Mouse (Mus musculus) embryonic facial prominence, embryonic 13.5 days (tissue): ENCODE measurements around the gene Olfr520. TPM values are rescaled to one million over a fixed set of nuclear protein-coding genes. Genes with fewer than 3 reads are reported as not detected.
A peak's percentile ranks its signal among the peaks of the same experiment; 100 is the strongest.
"Not testable (repeated sequence)": the region's sequence is repeated elsewhere in the genome, so short reads cannot be mapped to it uniquely, and the experiment has no call there.

Source experiments
- ATAC-seq: fragments of 200-750 bp; cut with Nextera tagmentation; 2 replicates; pipeline ENCODE4 v1.8.0; 2017; ENCODE audit warnings: low read depth; ENCODE audit not compliant: insufficient number of reproducible peaks, insufficient read depth, low FRiP score, low TSS enrichment
- H3K27ac ChIP-seq: fragments of 300-500 bp; sonication (generic); 2 replicates; pipeline ENCODE4 v1.5.1; 2015; ENCODE audit warnings: moderate library complexity, mild to moderate bottlenecking, inconsistent platforms
- H3K27me3 ChIP-seq: fragments of 300-500 bp; sonication (generic); 2 replicates; pipeline ENCODE4 v1.6.1; 2015; ENCODE audit warnings: mild to moderate bottlenecking, inconsistent platforms
- H3K36me3 ChIP-seq: fragments of 300-500 bp; sonication (generic); 2 replicates; pipeline ENCODE4 v1.6.1; 2015; ENCODE audit warnings: mild to moderate bottlenecking, inconsistent platforms
- H3K4me1 ChIP-seq: fragments of 300-500 bp; sonication (generic); 2 replicates; pipeline ENCODE4 v1.6.1; 2015; ENCODE audit warnings: inconsistent platforms
- H3K4me2 ChIP-seq: fragments of 300-500 bp; sonication (generic); 2 replicates; pipeline ENCODE4 v1.6.1; 2015; ENCODE audit warnings: moderate library complexity, mild to moderate bottlenecking, inconsistent platforms
- H3K4me3 ChIP-seq: fragments of 300-500 bp; sonication (generic); 2 replicates; pipeline ENCODE4 v1.5.1; 2015; ENCODE audit warnings: mild to moderate bottlenecking, inconsistent platforms
- H3K9ac ChIP-seq: fragments of 300-500 bp; sonication (generic); 2 replicates; pipeline ENCODE4 v1.6.1; 2015; ENCODE audit warnings: mild to moderate bottlenecking, inconsistent platforms
- H3K9me3 ChIP-seq: fragments of 300-500 bp; sonication (generic); 2 replicates; pipeline ENCODE4 v1.6.1; 2016; ENCODE audit warnings: inconsistent platforms
- WGBS: fragments of 180-500 bp; shearing (Covaris S2); methylation state at CpG from one replicate; pipeline ENCODE4 v1.1.7; 2015; ENCODE audit warnings: mixed read lengths; 5-methylcytosine and 5-hydroxymethylcytosine counted together
- polyA plus RNA-seq: library from polyadenylated mRNA; unstranded; fragments of >200 nt; fragmentation: Nextera tagmentation; extraction: Ambion mirVana; gene quantifications from 2 replicates; pipeline ENCODE4 v1.2.1, GENCODE M21; 2015

Gene Olfr520
- not detected in 2 replicates for polyA plus RNA-seq

DNA sequence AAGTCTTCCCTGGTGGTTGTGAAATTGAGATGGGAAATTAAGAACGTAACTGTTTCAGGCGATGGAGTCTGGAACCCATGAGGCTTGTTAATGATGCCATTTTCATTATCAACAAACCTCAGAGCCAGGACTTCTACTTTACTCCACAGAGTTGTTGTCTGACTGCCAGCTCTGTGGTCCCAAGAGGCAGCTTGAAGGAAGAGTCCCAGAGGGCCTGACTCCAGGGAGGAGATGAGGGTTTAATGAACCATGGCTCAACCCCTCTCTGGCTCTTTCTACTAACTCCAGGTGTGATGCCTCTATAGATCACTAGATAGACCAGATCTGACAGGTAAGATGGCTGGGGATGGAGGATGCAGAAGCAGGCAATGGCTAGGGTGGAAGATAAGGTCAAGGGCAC lies at the start of gene Olfr520:
Olfr520 (plus strand) TSS at position 301 of the 400 bp plus-strand sequence.
- Histone ChIP-seq H3K4me1 (no peaks in the 10 kb centered on the region), H3K4me3 (no peak within 1 kb of the TSS), H3K9me3 (no peaks in the 10 kb centered on the region), H3K4me2 (no peak within 1 kb of the TSS), H3K36me3 (no peaks in the 10 kb centered on the region), H3K9ac (no peak within 1 kb of the TSS), H3K27ac (no peak within 1 kb of the TSS), H3K27me3 (no peaks in the 10 kb centered on the region)
- no peak for ATAC-seq
- 87% methylated on average over 2 of the region's 2 CpGs for WGBS

DNA sequence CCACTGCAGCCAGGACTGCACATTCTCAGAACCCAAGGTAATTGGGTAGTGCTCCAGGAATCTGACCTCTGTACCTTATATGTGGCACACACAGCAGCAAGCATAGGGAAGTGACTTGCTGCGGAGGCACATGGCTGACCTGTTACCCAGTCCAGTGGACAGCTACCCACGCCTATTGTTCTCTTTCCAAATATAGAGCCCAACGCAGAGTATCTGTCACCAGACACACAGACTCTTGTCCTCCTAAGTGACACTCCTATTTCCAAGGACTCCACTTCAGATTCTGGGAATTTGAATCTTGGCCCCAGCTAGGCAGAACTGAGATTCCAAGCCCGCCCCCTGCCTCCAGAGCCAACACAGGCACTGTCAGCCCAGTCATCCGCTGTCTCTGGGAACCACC lies 49.3 kb upstream of the Olfr520 start:
- Histone ChIP-seq H3K36me3 (no peaks in the 10 kb centered on the region), H3K27ac (no peak overlapping the region), H3K9me3 (no peaks in the 10 kb centered on the region), H3K4me2 (no peak overlapping the region), H3K27me3 (no peaks in the 10 kb centered on the region), H3K4me3 (no peak overlapping the region), H3K4me1 (no peaks in the 10 kb centered on the region), H3K9ac (no peak overlapping the region)
- ATAC-seq: no peak
- WGBS: 72% methylated on average over 5 of the region's 5 CpGs

- Histone ChIP-seq H3K36me3 (no peaks in the 10 kb centered on the region), H3K9ac (no peak overlapping the region), H3K4me2 (no peak overlapping the region), H3K4me1 (no peaks in the 10 kb centered on the region), H3K27me3 (no peaks in the 10 kb centered on the region), H3K9me3 (no peaks in the 10 kb centered on the region), H3K4me3 (no peak overlapping the region), H3K27ac (no peak overlapping the region)
- ATAC-seq: no peak
- 40% methylated on average over 4 of the region's 4 CpGs for WGBS
These were observed 46.0 kb upstream of the Olfr520 start for GRCm38 (mm10) chr7:99684086-99684485.

- Histone ChIP-seq H3K4me3 (no peak overlapping the region), H3K36me3 (no peaks in the 10 kb centered on the region), H3K4me1 (no peaks in the 10 kb centered on the region), H3K27me3 (no peaks in the 10 kb centered on the region), H3K9me3 (no peaks in the 10 kb centered on the region), H3K9ac (no peak overlapping the region), H3K4me2 (no peak overlapping the region), H3K27ac (no peak overlapping the region)
- no peak for ATAC-seq
- 74% methylated on average over 7 of the region's 7 CpGs for WGBS
These were observed 39.3 kb upstream of the Olfr520 start for GRCm38 (mm10) chr7:99690819-99691218.

DNA sequence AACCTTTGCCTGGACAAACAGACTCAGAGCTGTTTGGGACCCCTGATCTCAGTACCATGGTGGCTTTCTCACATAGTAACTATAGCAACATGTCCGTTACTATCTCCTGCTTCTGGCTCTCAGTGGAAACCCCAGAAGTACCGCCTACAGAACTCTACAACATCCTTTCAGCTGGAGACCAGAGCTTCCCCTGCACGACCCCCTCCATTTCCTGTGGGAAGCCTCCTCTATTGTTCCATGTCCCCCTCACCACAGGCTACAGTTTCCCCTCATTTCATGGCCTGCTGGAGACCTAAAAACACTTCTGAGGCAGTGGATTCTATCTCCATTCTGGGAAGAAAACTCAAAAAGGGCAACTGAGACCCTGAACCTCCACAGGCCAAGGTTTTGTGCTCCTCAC lies 37.7 kb upstream of the Olfr520 start:
- no peak for ATAC-seq
- Histone ChIP-seq H3K4me2 (no peak overlapping the region), H3K27me3 (no peaks in the 10 kb centered on the region), H3K36me3 (no peaks in the 10 kb centered on the region), H3K4me1 (no peaks in the 10 kb centered on the region), H3K4me3 (no peak overlapping the region), H3K27ac (no peak overlapping the region), H3K9ac (no peak overlapping the region), H3K9me3 (no peaks in the 10 kb centered on the region)
- WGBS: 31% methylated on average over 3 of the region's 3 CpGs

GRCm38 (mm10) chr7:99693387-99693786 lies 36.7 kb upstream of the Olfr520 start:
- no peaks in the 10 kb centered on the region for H3K27me3 ChIP-seq
- H3K36me3 ChIP-seq: no peaks in the 10 kb centered on the region
- H3K4me2 ChIP-seq: no peak overlapping the region
- WGBS: 92% methylated on average over 3 of the region's 3 CpGs
- ATAC-seq: no peak
- no peaks in the 10 kb centered on the region for H3K9me3 ChIP-seq
- H3K4me1 ChIP-seq: no peaks in the 10 kb centered on the region
- H3K4me3 ChIP-seq: no peak overlapping the region
- no peak overlapping the region for H3K27ac ChIP-seq
- no peak overlapping the region for H3K9ac ChIP-seq

GRCm38 (mm10) chr7:99693976-99694375 lies 36.1 kb upstream of the Olfr520 start:
- ATAC-seq: no peak
- Histone ChIP-seq H3K9ac (no peak overlapping the region), H3K4me1 (0 out of 2 replicates have a peak, but pooled peaks cover under 1% of the 10 kb centered on the region), H3K27me3 (no peaks in the 10 kb centered on the region), H3K9me3 (no peaks in the 10 kb centered on the region), H3K36me3 (no peaks in the 10 kb centered on the region), H3K27ac (no peak overlapping the region), H3K4me2 (no peak overlapping the region), H3K4me3 (no peak overlapping the region)
- WGBS: 87% methylated on average over 3 of the region's 3 CpGs

DNA sequence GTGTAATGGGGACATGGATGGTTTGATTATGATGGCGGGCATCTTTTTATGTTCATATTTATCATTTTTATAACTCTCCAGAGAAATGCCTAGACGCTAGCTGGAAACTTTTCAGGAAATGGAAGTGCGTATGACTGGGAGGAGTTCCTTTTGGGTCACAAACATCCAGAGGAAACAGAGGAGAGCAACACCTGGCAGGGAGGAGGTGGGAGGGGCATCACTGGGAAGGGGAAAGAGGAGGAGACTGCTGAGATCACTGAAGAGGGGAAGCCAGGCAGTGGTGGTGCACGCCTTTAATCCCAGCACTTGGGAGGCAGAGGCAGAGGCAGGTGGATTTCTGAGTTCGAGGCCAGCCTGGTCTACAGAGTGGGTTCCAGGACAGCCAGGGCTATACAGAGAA lies 35.6 kb upstream of the Olfr520 start:
- 80% methylated on average over 5 of the region's 5 CpGs for WGBS
- not testable (repeated sequence) for H3K4me2 ChIP-seq, ATAC-seq, H3K9me3 ChIP-seq, H3K4me3 ChIP-seq, H3K9ac ChIP-seq, H3K27me3 ChIP-seq, H3K27ac ChIP-seq, H3K4me1 ChIP-seq, H3K36me3 ChIP-seq

DNA sequence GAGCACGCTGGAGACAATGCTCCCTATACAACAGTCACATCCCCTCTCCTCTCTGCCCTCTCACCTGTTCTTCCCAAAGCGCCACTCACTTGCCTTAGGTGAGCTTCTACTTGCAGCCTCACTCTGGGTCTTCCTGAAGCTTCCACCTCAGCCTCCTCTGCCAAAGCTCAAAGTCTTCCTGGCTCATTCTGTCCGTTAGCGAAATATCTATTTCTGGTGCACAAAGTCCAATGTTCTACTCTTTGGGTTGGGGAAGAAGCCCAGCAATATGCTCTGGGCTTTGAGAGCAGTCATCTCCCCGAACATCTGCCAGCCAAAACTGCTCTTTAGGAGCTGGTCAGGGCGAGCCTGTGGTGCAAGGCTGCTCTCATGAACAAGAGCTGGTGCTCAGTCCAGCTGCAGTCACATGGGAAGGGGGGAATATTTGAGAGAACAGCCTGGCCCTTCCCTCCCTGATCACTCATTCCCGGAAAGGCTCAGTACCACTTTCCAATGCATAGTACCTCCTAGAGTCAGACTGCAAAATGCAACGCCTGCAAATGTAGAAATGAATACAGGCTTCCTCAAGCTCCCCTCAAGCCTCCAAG lies 34.5 kb upstream of the Olfr520 start:
- no peaks in the 10 kb centered on the region for H3K9me3 ChIP-seq
- H3K36me3 ChIP-seq: no peaks in the 10 kb centered on the region
- 81% methylated on average over 8 of the region's 8 CpGs for WGBS
- ATAC-seq: no peak
- no peak overlapping the region for H3K4me2 ChIP-seq
- H3K27ac ChIP-seq: no peak overlapping the region
- H3K4me1 ChIP-seq: peaks cover 8% of the 10 kb centered on the region; the same call in 1 of the 2 replicates
- no peaks in the 10 kb centered on the region for H3K27me3 ChIP-seq
- no peak overlapping the region for H3K4me3 ChIP-seq
- no peak overlapping the region for H3K9ac ChIP-seq

DNA sequence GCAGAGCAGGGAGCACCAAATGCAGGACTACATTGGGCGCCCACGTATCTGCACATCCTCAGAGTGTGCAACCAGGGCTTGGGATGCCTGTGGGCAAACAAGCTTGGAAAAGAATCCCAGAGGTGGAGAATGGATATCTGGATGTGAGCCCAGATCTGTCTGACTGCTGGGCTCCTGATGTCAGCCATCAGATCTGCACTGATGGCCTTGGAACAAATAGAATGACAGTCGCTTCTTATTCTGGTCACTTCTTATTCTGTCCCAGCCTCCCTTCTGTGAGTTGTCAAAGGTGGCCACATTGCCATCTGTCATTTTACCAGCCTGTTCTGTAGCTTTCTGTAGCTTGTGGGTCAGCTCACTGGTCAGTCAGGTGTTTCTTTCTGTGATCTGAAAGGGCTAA lies 31.5 kb upstream of the Olfr520 start:
- Histone ChIP-seq H3K9ac (no peak overlapping the region), H3K4me1 (peaks cover 8% of the 10 kb centered on the region; the same call in 1 of the 2 replicates), H3K4me2 (no peak overlapping the region), H3K27ac (no peak overlapping the region), H3K4me3 (no peak overlapping the region), H3K9me3 (no peaks in the 10 kb centered on the region), H3K27me3 (no peaks in the 10 kb centered on the region), H3K36me3 (no peaks in the 10 kb centered on the region)
- no peak for ATAC-seq
- 83% methylated on average over 3 of the region's 3 CpGs for WGBS

DNA sequence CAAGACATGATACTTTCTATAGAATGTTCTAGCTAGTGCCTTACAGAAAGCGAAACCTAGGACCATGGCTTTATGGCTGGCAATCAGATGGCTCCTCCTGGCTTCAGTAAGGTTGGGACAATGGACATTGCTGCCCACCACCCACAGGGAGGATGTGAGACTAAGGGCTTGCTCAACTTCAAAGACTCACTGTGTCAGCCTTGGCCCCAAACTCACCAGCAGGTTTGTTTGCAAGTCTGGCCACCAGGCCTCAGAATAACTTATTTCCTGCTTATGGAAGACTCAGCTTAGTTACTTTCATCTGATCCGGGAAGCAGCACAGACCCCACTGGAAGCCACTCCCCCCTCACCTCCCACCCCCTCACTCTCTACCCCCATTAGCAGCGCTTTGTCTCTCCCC lies 31.0 kb upstream of the Olfr520 start:
- H3K4me3 ChIP-seq: no peak overlapping the region
- no peak for ATAC-seq
- no peak overlapping the region for H3K9ac ChIP-seq
- no peak overlapping the region for H3K27ac ChIP-seq
- H3K27me3 ChIP-seq: no peaks in the 10 kb centered on the region
- no peak overlapping the region for H3K4me2 ChIP-seq
- no peaks in the 10 kb centered on the region for H3K9me3 ChIP-seq
- WGBS: 47% methylated on average over 3 of the region's 3 CpGs
- no peaks in the 10 kb centered on the region for H3K36me3 ChIP-seq
- peaks cover 8% of the 10 kb centered on the region; the same call in 1 of the 2 replicates for H3K4me1 ChIP-seq

DNA sequence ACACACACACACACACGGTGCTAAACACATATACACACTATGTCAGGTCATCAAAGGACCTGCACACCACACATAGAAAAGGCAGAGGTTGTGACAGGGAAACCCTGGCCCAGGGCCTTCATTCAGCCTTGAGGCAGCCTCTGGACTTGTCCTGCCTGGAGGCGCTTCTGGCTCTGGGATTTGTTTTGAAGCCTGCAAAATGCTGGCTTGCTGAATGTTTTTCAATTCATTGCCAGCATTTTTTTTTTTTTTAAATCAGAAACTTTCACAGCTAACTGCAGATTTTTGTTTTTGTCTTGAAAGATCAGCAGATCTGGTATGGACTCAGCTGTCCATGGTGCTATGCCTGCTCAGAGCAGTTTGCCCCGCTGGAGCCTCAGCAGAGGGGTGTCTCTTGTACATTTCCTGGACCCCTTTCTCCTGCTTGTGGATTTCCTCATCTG lies 30.3 kb upstream of the Olfr520 start:
- Histone ChIP-seq H3K27ac (peak overlapping the region; percentile 57; the same call in 1 of the 2 replicates), H3K4me2 (no peak overlapping the region), H3K36me3 (no peaks in the 10 kb centered on the region), H3K4me3 (no peak overlapping the region), H3K9ac (no peak overlapping the region), H3K27me3 (no peaks in the 10 kb centered on the region), H3K9me3 (no peaks in the 10 kb centered on the region), H3K4me1 (peaks cover 8% of the 10 kb centered on the region; the same call in 1 of the 2 replicates)
- 52% methylated on average over 3 of the region's 3 CpGs for WGBS
- ATAC-seq: no peak
